Mouse (Mus musculus): ENCODE data around the gene C3ar1. TPM values are rescaled to one million over a fixed set of nuclear protein-coding genes. Genes with fewer than 3 reads are reported as not detected.

Gene C3ar1
- polyA plus RNA-seq, 1 experiment from 2014 or later = 2.5 TPM

DNA sequence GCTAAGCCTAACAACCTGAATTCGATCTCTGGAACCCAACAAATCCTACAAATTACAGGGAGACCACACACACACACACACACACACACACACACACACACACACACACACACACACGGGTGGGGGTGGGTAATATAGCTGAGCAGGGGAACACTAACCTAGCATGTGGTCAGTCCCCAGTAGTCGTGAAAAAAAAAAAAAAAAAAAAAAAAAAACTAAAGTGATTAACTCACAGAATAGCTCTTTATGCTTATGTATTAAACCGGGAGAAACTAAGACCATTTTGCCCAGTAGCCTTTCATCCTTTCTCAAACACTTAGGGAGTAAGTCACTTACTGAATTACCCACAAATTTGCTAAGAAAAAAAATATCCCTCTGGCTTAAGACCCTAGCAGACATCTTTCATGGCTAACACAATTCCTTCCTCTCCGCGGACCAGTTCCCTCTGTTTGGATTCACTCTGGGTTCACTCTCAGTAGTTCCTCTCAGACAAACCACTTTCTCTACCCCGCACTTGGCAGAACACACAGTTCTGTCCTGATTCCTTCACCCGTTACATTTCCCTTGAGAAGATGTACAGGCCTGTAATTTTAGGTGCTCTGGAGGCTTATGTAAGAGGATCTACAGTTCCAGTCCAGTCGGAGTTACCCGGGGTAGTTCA, 55.2 kb downstream of the C3ar1 start:
- no peaks in the 10 kb centered on the region for H3K27me3 ChIP-seq (ENCODE audit: control insufficient read depth, insufficient read depth, low read length)
- no peak; the same call in 1 of the 2 replicates for ATAC-seq (ENCODE audit: low FRiP score, low TSS enrichment)
- peaks cover 10% of the 10 kb centered on the region; the same call in 1 of the 2 replicates for H3K4me1 ChIP-seq (replicated peaks; ENCODE audit: control insufficient read depth, insufficient read depth)
- peak overlapping the region; percentile 46 for H3K4me3 ChIP-seq (ENCODE audit: low read depth, low read length)
- peak overlapping the region; percentile 61; the same call in 1 of the 2 replicates for H3K9ac ChIP-seq (ENCODE audit: low read length)
- no peaks in the 10 kb centered on the region for H3K36me3 ChIP-seq (ENCODE audit: control insufficient read depth, insufficient read depth, low read length)
- no peak for DNase-seq (ENCODE audit: low spot score)
- WGBS = 37% methylated on average over 10 of the region's 10 CpGs
- no peaks in the 10 kb centered on the region for H3K9me3 ChIP-seq (ENCODE audit: control insufficient read depth, low read length)
- TF ChIP-seq CTCF (IDR thresholded peaks at IDR 0.05; ENCODE audit: low read depth) (no peak), EP300 (optimal IDR thresholded peaks at IDR 0.05) (no peak)
- H3K4me2 ChIP-seq (replicated peaks; ENCODE audit: low read depth) = peak overlapping the region; percentile 84
- H3K27ac ChIP-seq (replicated peaks) = no peak overlapping the region; the same call in 1 of the 2 replicates

Small RNAs within 50 kb of the gene (microRNA-seq; reads per million reads assigned to microRNA genes)
- not detected for gene Mir7231

Other genes with a start within 250 kb of the C3ar1 start
- not detected in 2 replicates for gene Gdf3, start 246.1 kb downstream of the C3ar1 start, polyA plus RNA-seq (2015; fragmentation: Nextera tagmentation; extraction: Ambion mirVana)
- gene Dppa3, start 229.8 kb downstream of the C3ar1 start, polyA plus RNA-seq (2015; fragmentation: Nextera tagmentation; extraction: Ambion mirVana) = not detected in 2 replicates
- 0.06 and 0.07 TPM in 2 replicates for gene Nanog, start 148.7 kb downstream of the C3ar1 start, polyA plus RNA-seq (2015; fragmentation: Nextera tagmentation; extraction: Ambion mirVana)
- gene Slc2a3, start 54.5 kb downstream of the C3ar1 start, polyA plus RNA-seq (2015; fragmentation: Nextera tagmentation; extraction: Ambion mirVana) = 3.3 and 4.0 TPM in 2 replicates
- 3.0 and 3.5 TPM in 2 replicates for gene Foxj2, start 36.2 kb downstream of the C3ar1 start, polyA plus RNA-seq (2015; fragmentation: Nextera tagmentation; extraction: Ambion mirVana)
- 29.1 and 29.8 TPM in 2 replicates for gene Necap1, start 18.3 kb upstream of the C3ar1 start, polyA plus RNA-seq (2015; fragmentation: Nextera tagmentation; extraction: Ambion mirVana)
- gene Clec4a1, start 65.7 kb upstream of the C3ar1 start, polyA plus RNA-seq (2015; fragmentation: Nextera tagmentation; extraction: Ambion mirVana) = 3.4 and 4.4 TPM in 2 replicates
- 3.1 and 3.3 TPM in 2 replicates for gene Clec4a3, start 96.4 kb upstream of the C3ar1 start, polyA plus RNA-seq (2015; fragmentation: Nextera tagmentation; extraction: Ambion mirVana)
- not detected in 2 replicates for gene Clec4a4, start 134.2 kb upstream of the C3ar1 start, polyA plus RNA-seq (2015; fragmentation: Nextera tagmentation; extraction: Ambion mirVana)
- gene Clec4b1, start 193.8 kb upstream of the C3ar1 start, polyA plus RNA-seq (2015; fragmentation: Nextera tagmentation; extraction: Ambion mirVana) = 0.13 TPM in 1 of 2 replicates, not detected in the other